Mouse (Mus musculus) CH12.LX (cell line): Measurements from ENCODE around the gene Zfp3. TPM values are rescaled to one million over a fixed set of nuclear protein-coding genes. Genes with fewer than 3 reads are reported as not detected.

Experiments used
- DNase-seq: peaks from one replicate; pipeline ENCODE4 v3.0.0-alpha.2; 2013; ENCODE audit errors: extremely low read depth
- H3K27ac ChIP-seq: 2 replicates; pipeline ENCODE4 v1.5.1; 2012; ENCODE audit warnings: low read depth, mild to moderate bottlenecking, control low read depth, moderate library complexity; ENCODE audit not compliant: insufficient read depth
- H3K27me3 ChIP-seq: replicated peaks from 2 replicates; pipeline ENCODE3; 2012; ENCODE audit warnings: inconsistent platforms
- H3K36me3 ChIP-seq, 2 experiments: replicated peaks in 1 of 2; 2 replicates each; pipeline versions ENCODE3 to v1.6.1; 2012; ENCODE audit warnings: inconsistent platforms in 1 of 2, low read length in 1 of 2, mild to moderate bottlenecking in 1 of 2, mixed read lengths in 1 of 2, moderate library complexity in 1 of 2; ENCODE audit not compliant: control insufficient read depth in 1 of 2, insufficient read depth in 1 of 2
- H3K4me1 ChIP-seq, 2 experiments: 2 replicates each; pipeline ENCODE4 v1.6.1; 2012; ENCODE audit warnings: inconsistent platforms in 1 of 2, moderate library complexity in 1 of 2; ENCODE audit not compliant: insufficient read depth in 2 of 2, control insufficient read depth in 1 of 2
- H3K4me2 ChIP-seq: 2 replicates; pipeline ENCODE4 v1.6.1; 2012; ENCODE audit warnings: low read depth, mild to moderate bottlenecking, control low read depth; ENCODE audit not compliant: poor library complexity, insufficient read depth, severe bottlenecking
- H3K4me3 ChIP-seq, 3 experiments: fragments of 150-350 bp in 1 of 3; sonication (generic) in 1 of 3; replicated peaks in 1 of 3; 2 replicates each; pipeline versions ENCODE3 to v1.5.1; 2011 to 2012; ENCODE audit warnings: low read depth in 2 of 3, low read length in 2 of 3, mild to moderate bottlenecking in 2 of 3, moderate library complexity in 2 of 3, control low read depth in 1 of 3, improper control_type of control experiment in 1 of 3, inconsistent platforms in 1 of 3, mixed read lengths in 1 of 3; ENCODE audit not compliant: poor library complexity in 1 of 3
- H3K79me2 ChIP-seq: replicated peaks from 2 replicates; pipeline ENCODE4 v1.6.1; 2012; ENCODE audit warnings: mild to moderate bottlenecking, moderate library complexity; ENCODE audit not compliant: control insufficient read depth, poor library complexity, insufficient read depth, severe bottlenecking; ENCODE audit errors: extremely low read depth
- H3K9ac ChIP-seq: 2 replicates; pipeline ENCODE4 v1.6.1; 2012; ENCODE audit warnings: low read depth, mild to moderate bottlenecking, control low read depth, moderate library complexity; ENCODE audit not compliant: insufficient read depth
- H3K9me3 ChIP-seq: replicated peaks from 2 replicates; pipeline ENCODE3; 2012; ENCODE audit warnings: low read length, inconsistent platforms, mixed read lengths
- BHLHE40 ChIP-seq: IDR thresholded peaks from 2 replicates; pipeline ENCODE4 v1.6.1; 2011; ENCODE audit warnings: mild to moderate bottlenecking, low read depth, low read length, improper control_type of control experiment
- CHD2 ChIP-seq: IDR thresholded peaks from 2 replicates; pipeline ENCODE4 v1.6.1; 2011; ENCODE audit warnings: low read length, improper control_type of control experiment
- CTCF ChIP-seq, 2 experiments: IDR thresholded peaks in 1 of 2; conservative IDR thresholded peaks in 1 of 2; 2 replicates each; pipeline ENCODE4 v1.5.1; 2011 to 2012; ENCODE audit warnings: low read depth in 2 of 2, low read length in 2 of 2, improper control_type of control experiment in 1 of 2, inconsistent platforms in 1 of 2, mild to moderate bottlenecking in 1 of 2, moderate library complexity in 1 of 2
- E2F4 ChIP-seq: IDR thresholded peaks from 2 replicates; pipeline ENCODE4 v1.6.1; 2011; ENCODE audit warnings: low read depth, low read length, improper control_type of control experiment; ENCODE audit not compliant: insufficient replicate concordance
- ELF1 ChIP-seq: IDR thresholded peaks from 2 replicates; pipeline ENCODE4 v1.6.1; 2014; ENCODE audit warnings: low read depth, mild to moderate bottlenecking, inconsistent platforms, low read length, improper control_type of control experiment
- GABPA ChIP-seq: IDR thresholded peaks from 2 replicates; pipeline ENCODE4 v1.6.1; 2012; ENCODE audit warnings: low read depth, low read length, improper control_type of control experiment, inconsistent platforms; ENCODE audit not compliant: insufficient replicate concordance
- HCFC1 ChIP-seq: IDR thresholded peaks from 2 replicates; pipeline ENCODE4 v1.6.1; 2012; ENCODE audit warnings: low read depth, mild to moderate bottlenecking, inconsistent platforms, low read length, improper control_type of control experiment
- IRF4 ChIP-seq: IDR thresholded peaks from 2 replicates; pipeline ENCODE4 v1.6.1; 2014; ENCODE audit warnings: low read depth, mild to moderate bottlenecking, inconsistent platforms, low read length, improper control_type of control experiment
- JUN ChIP-seq: IDR thresholded peaks from 2 replicates; pipeline ENCODE4 v1.6.1; 2011; ENCODE audit warnings: low read depth, mild to moderate bottlenecking, low read length, improper control_type of control experiment, moderate library complexity; ENCODE audit not compliant: insufficient read depth
- JUND ChIP-seq: conservative IDR thresholded peaks from 2 replicates; pipeline ENCODE4 v1.6.1; 2011; ENCODE audit warnings: low read depth, low read length, improper control_type of control experiment
- KAT2A ChIP-seq: IDR thresholded peaks from 2 replicates; pipeline ENCODE4 v1.6.1; 2012; ENCODE audit warnings: low read length, improper control_type of control experiment, inconsistent platforms; ENCODE audit not compliant: insufficient replicate concordance
- MAFK ChIP-seq: IDR thresholded peaks from 2 replicates; pipeline ENCODE4 v1.6.1; 2011; ENCODE audit warnings: low read length, improper control_type of control experiment; ENCODE audit not compliant: insufficient replicate concordance
- MAX ChIP-seq: IDR thresholded peaks from 2 replicates; pipeline ENCODE4 v1.6.1; 2011; ENCODE audit warnings: low read length, improper control_type of control experiment
- MAZ ChIP-seq: IDR thresholded peaks from 2 replicates; pipeline ENCODE4 v1.6.1; 2012; ENCODE audit warnings: low read depth, mild to moderate bottlenecking, inconsistent platforms, low read length, improper control_type of control experiment, moderate library complexity
- MEF2A ChIP-seq: IDR thresholded peaks from 2 replicates; pipeline ENCODE4 v1.6.1; 2014; ENCODE audit warnings: low read depth, mild to moderate bottlenecking, inconsistent platforms, low read length, improper control_type of control experiment, borderline replicate concordance
- MXI1 ChIP-seq: IDR thresholded peaks from 2 replicates; pipeline ENCODE4 v1.6.1; 2011; ENCODE audit warnings: mild to moderate bottlenecking, low read depth, low read length, improper control_type of control experiment
- MYC ChIP-seq: IDR thresholded peaks from 2 replicates; pipeline ENCODE4 v1.6.1; 2011; ENCODE audit warnings: low read depth, mild to moderate bottlenecking, improper control_type of control experiment, low read length
- NELFE ChIP-seq: IDR thresholded peaks from 2 replicates; pipeline ENCODE4 v1.6.1; 2011; ENCODE audit warnings: low read depth, low read length, improper control_type of control experiment
- NRF1 ChIP-seq: IDR thresholded peaks from 2 replicates; pipeline ENCODE4 v1.6.1; 2014; ENCODE audit warnings: low read depth, mild to moderate bottlenecking, inconsistent platforms, low read length, improper control_type of control experiment, moderate library complexity
- PAX5 ChIP-seq: IDR thresholded peaks from 2 replicates; pipeline ENCODE4 v1.6.1; 2012; ENCODE audit warnings: low read length, inconsistent platforms, mixed read lengths
- POLR2A ChIP-seq: IDR thresholded peaks from 2 replicates; pipeline ENCODE4 v1.6.1; 2011; ENCODE audit warnings: low read depth, mild to moderate bottlenecking, improper control_type of control experiment, low read length
- RAD21 ChIP-seq: IDR thresholded peaks from 2 replicates; pipeline ENCODE4 v1.6.1; 2011; ENCODE audit warnings: low read depth, mild to moderate bottlenecking, low read length, improper control_type of control experiment, moderate library complexity
- RCOR1 ChIP-seq: conservative IDR thresholded peaks from 2 replicates; pipeline ENCODE4 v1.6.1; 2012; ENCODE audit warnings: low read depth, mild to moderate bottlenecking, inconsistent platforms, low read length, improper control_type of control experiment
- SIN3A ChIP-seq: IDR thresholded peaks from 2 replicates; pipeline ENCODE4 v1.6.1; 2012; ENCODE audit warnings: low read length, improper control_type of control experiment, inconsistent platforms
- SMC3 ChIP-seq: IDR thresholded peaks from 2 replicates; pipeline ENCODE4 v1.6.1; 2011; ENCODE audit warnings: low read depth, low read length, improper control_type of control experiment
- TBP ChIP-seq: conservative IDR thresholded peaks from 2 replicates; pipeline ENCODE4 v1.6.1; 2011; ENCODE audit warnings: low read depth, low read length, improper control_type of control experiment
- TCF12 ChIP-seq: IDR thresholded peaks from 2 replicates; pipeline ENCODE4 v1.6.1; 2014; ENCODE audit warnings: low read depth, mild to moderate bottlenecking, inconsistent platforms, low read length, improper control_type of control experiment
- UBTF ChIP-seq: IDR thresholded peaks from 2 replicates; pipeline ENCODE4 v1.6.1; 2012; ENCODE audit warnings: low read depth, mild to moderate bottlenecking, inconsistent platforms, low read length, improper control_type of control experiment, moderate library complexity
- USF1 ChIP-seq: IDR thresholded peaks from 2 replicates; pipeline ENCODE4 v1.6.1; 2014; ENCODE audit warnings: low read depth, mild to moderate bottlenecking, inconsistent platforms, low read length, improper control_type of control experiment
- USF2 ChIP-seq: conservative IDR thresholded peaks from 2 replicates; pipeline ENCODE4 v1.6.1; 2011; ENCODE audit warnings: low read depth, low read length, improper control_type of control experiment
- ZC3H11A ChIP-seq: IDR thresholded peaks from 2 replicates; pipeline ENCODE4 v1.6.1; 2012; ENCODE audit warnings: low read depth, mild to moderate bottlenecking, inconsistent platforms, low read length, improper control_type of control experiment
- ZKSCAN1 ChIP-seq: IDR thresholded peaks from 2 replicates; pipeline ENCODE4 v1.6.1; 2012; ENCODE audit warnings: low read depth, inconsistent platforms, low read length, improper control_type of control experiment, borderline replicate concordance
- ZMIZ1 ChIP-seq: IDR thresholded peaks from 2 replicates; pipeline ENCODE4 v1.6.1; 2012; ENCODE audit warnings: low read depth, mild to moderate bottlenecking, inconsistent platforms, low read length, improper control_type of control experiment
- ZNF384 ChIP-seq: IDR thresholded peaks from 2 replicates; pipeline ENCODE4 v1.6.1; 2012; ENCODE audit warnings: low read depth, low read length, improper control_type of control experiment, inconsistent platforms
- dilution Hi-C: fragments of 300-500 bp; cut with MboI; formaldehyde crosslinking; loops from 2 replicates; pipeline ENCODE4 v1.14.3; 2020; ENCODE audit warnings: low sequenced_read_pairs; ENCODE audit not compliant: extremely low pct_unique_long_range_greater_than_20kb, extremely low pct_ligation_motif_present
- in situ Hi-C: fragments of 300-500 bp; cut with MboI; formaldehyde crosslinking; loops from 3 replicates; pipeline ENCODE4 v1.14.3; 2019; ENCODE audit warnings: low sequenced_read_pairs, low pct_ligation_motif_present, low pct_unique_long_range_greater_than_20kb, mixed read lengths
- polyA plus RNA-seq: library from polyadenylated mRNA; unstranded; fragments of >175 nt; gene quantifications from 2 replicates; pipeline ENCODE4 v1.2.1, GENCODE M21; 2012; ENCODE audit warnings: low read depth; ENCODE audit not compliant: insufficient read length
- total RNA-seq, 2 experiments: library from RNA; depleted of rRNA; stranded (reverse); fragments of 300-350 nt in 1 of 2; fragments of >200 nt in 1 of 2; gene quantifications; 2 replicates each; pipeline ENCODE4 v1.2.3; 2012 to 2014

Zfp3 gene
- total and polyA plus RNA-seq, 3 experiments, result 1.7 to 3.5 (median 2.0) TPM

- Histone ChIP-seq H3K4me2 (no peak overlapping the region), H3K4me1 (peaks cover 27 to 80% of the 10 kb centered on the region in 2 experiments), H3K9ac (no peak overlapping the region), H3K36me3 (no peaks in the 10 kb centered on the region), H3K9me3 (peaks cover 6% of the 10 kb centered on the region), H3K27ac (no peak overlapping the region), H3K79me2 (no peaks in the 10 kb centered on the region), H3K27me3 (no peaks in the 10 kb centered on the region), H3K4me3 (no peak overlapping the region)
- in situ Hi-C loops (no loop called here), dilution Hi-C loops (no loop called here)
- DNase-seq, result no peak
- no peak for TF ChIP-seq TBP
Measured at GRCm38 (mm10) chr11:70802865-70803261, 38.9 kb downstream of the Zfp3 start.

GRCm38 (mm10) chr11:70803711-70804200, 39.7 kb downstream of the Zfp3 start:
- in situ Hi-C loops (no loop called here), dilution Hi-C loops (no loop called here)
- H3K27me3 ChIP-seq, result no peaks in the 10 kb centered on the region
- H3K36me3 ChIP-seq, result no peaks in the 10 kb centered on the region
- no peak overlapping the region for H3K9ac ChIP-seq
- H3K4me1 ChIP-seq, result peaks cover 31 to 89% of the 10 kb centered on the region in 2 experiments
- no peaks in the 10 kb centered on the region for H3K79me2 ChIP-seq
- H3K4me3 ChIP-seq, result no peak overlapping the region
- peak overlapping the region; percentile 41 for H3K4me2 ChIP-seq
- H3K9me3 ChIP-seq, result peaks cover 6% of the 10 kb centered on the region
- H3K27ac ChIP-seq, result peak overlapping the region; percentile 56
- peak; percentile 99 for DNase-seq
- TF ChIP-seq PAX5 (no peak), TCF12 (peak; percentile 98), MAZ (peak; percentile 18), MXI1 (peak; percentile 39; the same call in 1 of the 2 replicates), NRF1 (no peak), HCFC1 (no peak), ZC3H11A (no peak), MYC (peak; percentile 96), MEF2A (peak; percentile 95), NELFE (no peak), ELF1 (no peak; the same call in 1 of the 2 replicates), ZKSCAN1 (no peak), SIN3A (peak; percentile 70; the same call in 1 of the 2 replicates), RCOR1 (peak; percentile 99), MAX (peak; percentile 86), POLR2A (no peak), JUND (peak; percentile 90), BHLHE40 (peak; percentile 97), GABPA (no peak), UBTF (no peak), KAT2A (0 out of 2 replicates have a peak, but pooled peaks have one; percentile 69), USF2 (no peak), USF1 (no peak), JUN (no peak; the same call in none of the 2 replicates), ZMIZ1 (no peak), CHD2 (peak; percentile 92), TBP (no peak), RAD21 (peak; percentile 0), ZNF384 (no peak), E2F4 (no peak), CTCF (conservative IDR thresholded peaks at IDR 0.05 in 1 of 2, IDR thresholded peaks at IDR 0.05 in 1 of 2; ENCODE audit: low read depth in 2 of 2, low read length in 2 of 2) (no peak), IRF4 (peak; percentile 99), SMC3 (no peak), MAFK (peak; percentile 93)
